Mouse (Mus musculus) frontal cortex, adult 2 months (tissue): ENCODE measurements at regions not wholly inside any gene's neighbourhood (a gene's known extent, or its start where the extent isn't known, plus 50 kb on each side); places are given as distances from the start of the nearest gene placed in this dataset.

Experiments used
- DNase-seq, 2 experiments: peaks; one replicate each; pipeline ENCODE4 v3.0.0; 2022; ENCODE audit warnings: low spot score in 1 of 2; ENCODE audit errors: extremely low spot score in 1 of 2

- no peak for DNase-seq
Observed at GRCm38 (mm10) chr6:59261866-59262265, 53.2 kb downstream of the Tigd2 start.

- no peak for DNase-seq
Observed at GRCm38 (mm10) chr6:59264965-59265364, 56.3 kb downstream of the Tigd2 start.

- DNase-seq, result peak in 1 of 2 experiments; percentile 17
Observed at GRCm38 (mm10) chr6:59274135-59274534, 65.5 kb downstream of the Tigd2 start.
